Mouse (Mus musculus): ENCODE data around the gene Sec16a.

The Sec16a gene

DNA sequence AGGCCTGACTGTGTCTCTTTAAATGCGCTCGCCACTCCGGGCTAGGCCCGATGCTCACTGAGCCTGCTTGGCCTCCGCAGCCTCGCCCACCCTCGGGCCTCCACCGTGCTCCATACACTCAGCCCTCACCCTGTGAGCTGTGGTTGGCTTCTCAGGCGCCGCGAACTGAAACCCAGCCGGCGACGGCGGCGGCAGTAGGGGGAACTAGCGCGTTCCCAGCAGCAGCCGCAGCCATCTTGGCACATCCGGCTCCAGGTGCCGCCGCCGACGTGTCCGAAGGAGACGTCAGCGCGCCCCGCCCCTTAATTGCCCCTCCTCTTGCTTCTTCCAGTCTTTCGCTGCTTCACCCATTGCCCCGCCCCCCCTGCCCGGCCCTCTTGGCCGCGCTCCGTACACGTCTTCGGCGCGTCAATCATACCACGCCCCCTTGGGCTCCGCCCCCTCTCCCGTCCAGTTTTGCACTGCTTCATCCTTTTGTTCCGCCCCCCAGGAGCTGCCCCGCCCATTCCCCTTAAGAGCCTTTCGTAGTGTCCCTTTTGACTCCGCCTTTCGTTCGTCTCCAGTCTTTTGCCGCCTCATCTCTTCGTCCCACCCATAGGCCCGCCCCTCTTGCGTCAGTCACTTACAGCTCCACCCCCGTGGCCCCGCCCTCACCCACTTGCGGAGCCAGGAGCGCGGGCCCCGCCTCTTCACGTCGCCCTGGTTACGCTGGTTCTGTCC lies at the start of gene Sec16a:
TSS of gene Sec16a (minus strand) at position 271 of the 720 bp plus-strand sequence.
- in situ Hi-C loops (cut with MboI; ENCODE audit: low pct_unique_long_range_greater_than_20kb in 1 of 2, low sequenced_read_pairs in 2 of 2, unreplicated experiment in 1 of 2): loop anchor here in 1 of 2 experiments (5.0 kb wide), 1 partner anchor 117 kb away; no protein-coding TSS in a partner anchor

DNA sequence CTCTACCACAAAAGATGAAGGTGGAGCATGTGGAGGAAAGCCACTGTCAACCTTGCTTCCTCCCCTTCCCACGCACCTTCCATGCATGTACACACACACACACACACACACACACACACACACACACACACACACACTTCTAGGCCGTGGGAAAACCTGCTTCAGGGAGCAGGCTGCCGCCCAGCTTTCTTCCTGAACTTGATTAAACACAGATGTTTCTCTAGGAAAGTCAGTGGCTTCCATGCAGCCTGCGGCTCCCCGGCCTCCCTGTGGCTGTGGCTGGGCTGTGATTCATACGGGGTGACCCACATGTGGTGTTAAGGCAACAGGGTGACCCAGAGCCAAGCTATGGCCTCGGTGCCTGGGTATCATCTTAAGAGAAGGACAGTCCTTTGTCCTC lies 49.4 kb upstream of the Sec16a start:
- in situ Hi-C loops (cut with MboI; ENCODE audit: low pct_unique_long_range_greater_than_20kb in 1 of 2, low sequenced_read_pairs in 2 of 2, unreplicated experiment in 1 of 2): loop anchor here in 1 of 2 experiments (5.0 kb wide), 1 partner anchor 37 kb away; no protein-coding TSS in a partner anchor

DNA sequence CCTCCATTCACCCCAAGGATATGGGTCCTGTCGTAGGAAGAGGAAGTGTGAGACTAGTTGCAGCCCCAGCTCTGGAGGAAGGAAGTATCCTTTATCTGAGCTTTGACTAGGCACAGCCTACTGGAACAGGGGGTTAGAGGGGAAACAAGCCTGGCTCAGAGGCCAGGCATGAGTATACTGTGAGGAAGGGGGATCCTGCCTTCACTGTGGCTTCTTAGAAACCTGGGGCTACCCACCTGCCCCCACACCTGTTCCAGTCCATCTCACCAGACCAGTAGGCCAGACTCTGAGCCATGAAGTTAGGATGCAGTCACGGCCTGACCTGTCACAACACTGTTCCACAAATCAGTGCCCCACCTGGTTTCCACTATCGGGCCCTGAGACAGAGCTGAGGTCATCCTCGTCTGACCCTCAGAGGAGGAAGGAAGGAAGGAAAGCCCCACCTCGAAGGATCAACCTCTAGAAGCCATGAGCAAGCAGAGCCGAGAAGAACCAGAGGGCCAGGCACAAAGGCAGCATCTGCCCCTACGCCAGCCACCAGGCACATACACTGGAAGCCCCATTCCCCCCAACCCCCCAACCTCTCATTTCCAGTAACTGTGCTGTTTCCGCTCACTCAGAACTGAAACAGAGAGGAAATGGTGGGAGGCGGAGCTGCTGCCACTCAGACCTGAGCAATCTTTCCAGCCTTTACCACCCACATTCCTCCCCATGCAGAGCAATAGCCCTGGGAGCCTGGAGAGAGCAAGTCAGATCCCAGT lies 48.2 kb upstream of the Sec16a start:
- in situ Hi-C loops (cut with MboI; ENCODE audit: low pct_unique_long_range_greater_than_20kb in 1 of 2, low sequenced_read_pairs in 2 of 2, unreplicated experiment in 1 of 2): loop anchor here in 1 of 2 experiments (5.0 kb wide), 1 partner anchor 36 kb away; no protein-coding TSS in a partner anchor

DNA sequence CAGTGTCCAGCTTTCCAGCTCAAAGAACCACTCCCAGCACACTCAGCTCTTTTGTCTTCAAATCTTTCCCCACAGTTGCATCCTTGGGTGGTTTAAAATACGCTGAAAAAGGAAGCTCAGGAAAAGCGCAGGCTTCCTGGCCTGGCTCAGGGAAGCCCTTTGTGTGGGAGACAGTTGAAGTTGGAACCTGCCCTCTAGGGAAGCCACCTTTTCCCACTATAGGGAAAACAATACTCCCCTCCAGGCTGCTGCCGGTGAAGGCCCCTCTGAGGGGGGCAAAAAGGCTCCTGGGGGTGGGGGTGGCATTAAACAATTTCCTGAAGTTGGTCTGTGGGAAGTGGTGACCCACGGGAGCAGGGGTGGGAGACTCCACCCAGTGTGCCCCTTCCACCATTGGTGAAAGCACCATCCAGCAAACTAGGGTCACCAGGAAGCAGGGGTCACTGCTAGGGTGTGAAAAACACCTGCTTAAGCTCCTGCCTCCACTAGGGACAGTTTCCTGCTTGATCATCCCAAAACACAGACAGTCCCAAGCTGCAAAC lies 45.8 kb upstream of the Sec16a start:
- in situ Hi-C loops (cut with MboI; ENCODE audit: low pct_unique_long_range_greater_than_20kb in 1 of 2, low sequenced_read_pairs in 2 of 2, unreplicated experiment in 1 of 2): loop anchor here in 1 of 2 experiments (5.0 kb wide), 1 partner anchor 34 kb away; no protein-coding TSS in a partner anchor

DNA sequence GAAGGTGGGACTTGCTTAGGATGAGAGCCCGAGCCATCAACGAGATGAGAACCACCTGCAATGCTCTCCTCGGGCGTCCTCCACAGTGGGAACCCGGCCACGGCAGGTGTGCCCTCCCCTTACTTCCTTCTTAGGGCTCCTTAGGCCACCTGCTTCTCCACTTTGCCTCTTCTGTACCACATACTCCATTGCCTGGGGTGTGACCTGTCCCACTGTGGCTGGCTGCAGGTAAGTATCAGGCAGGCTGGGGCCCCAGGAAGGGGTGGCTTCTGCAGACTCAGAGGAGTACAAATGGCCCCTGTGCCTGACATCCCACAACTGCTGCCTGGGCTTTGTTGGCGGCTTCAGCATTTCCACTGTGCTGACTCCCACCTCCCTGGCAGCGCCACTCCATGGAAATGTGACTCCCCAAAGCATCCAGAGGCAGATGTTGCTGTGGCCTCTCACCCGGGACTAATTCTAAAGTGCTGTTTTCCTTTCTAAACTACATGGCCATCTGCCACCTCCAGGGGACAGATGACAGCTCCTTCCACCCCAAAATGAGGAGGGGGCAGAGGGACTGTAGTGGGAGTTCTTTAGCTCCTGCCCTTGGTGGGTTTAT lies 43.6 kb upstream of the Sec16a start:
- in situ Hi-C loops (cut with MboI; ENCODE audit: low pct_unique_long_range_greater_than_20kb in 1 of 2, low sequenced_read_pairs in 2 of 2, unreplicated experiment in 1 of 2): no loop called here

DNA sequence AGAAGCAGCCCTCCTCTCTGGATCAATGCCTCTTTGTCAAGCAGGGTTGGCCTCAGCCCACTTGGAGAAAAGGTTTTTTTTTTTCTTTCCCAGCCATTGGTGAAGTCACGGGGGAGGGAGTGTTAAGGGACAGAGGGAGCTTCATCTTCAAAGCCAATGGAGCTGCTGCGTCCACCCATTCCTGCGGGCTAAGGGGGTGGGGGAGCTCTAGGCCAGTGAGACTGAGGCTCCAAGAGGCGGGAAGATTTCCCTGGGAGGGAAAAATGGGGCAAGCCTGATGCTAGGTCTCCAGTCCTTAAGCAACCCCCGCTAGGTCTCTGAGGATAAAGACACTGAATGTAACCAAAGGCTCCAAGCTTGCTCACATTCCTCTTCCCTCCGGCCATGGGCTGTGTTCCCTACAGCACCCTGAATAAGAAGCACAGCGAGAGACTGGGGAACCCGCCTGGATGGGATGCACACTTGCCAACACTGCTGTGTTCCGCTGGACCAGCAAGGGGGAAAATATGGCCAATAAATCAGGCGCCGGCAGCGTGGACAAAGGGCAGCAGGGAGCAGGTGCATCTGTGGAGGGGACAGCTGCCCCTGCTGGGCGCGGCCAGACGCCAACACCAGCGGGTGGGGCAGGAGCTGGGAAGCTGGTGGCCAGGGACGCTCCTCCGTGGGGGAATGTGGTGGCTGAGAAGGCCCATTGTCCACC lies 42.5 kb upstream of the Sec16a start:
- in situ Hi-C loops (cut with MboI; ENCODE audit: low pct_unique_long_range_greater_than_20kb in 1 of 2, low sequenced_read_pairs in 2 of 2, unreplicated experiment in 1 of 2): no loop called here

DNA sequence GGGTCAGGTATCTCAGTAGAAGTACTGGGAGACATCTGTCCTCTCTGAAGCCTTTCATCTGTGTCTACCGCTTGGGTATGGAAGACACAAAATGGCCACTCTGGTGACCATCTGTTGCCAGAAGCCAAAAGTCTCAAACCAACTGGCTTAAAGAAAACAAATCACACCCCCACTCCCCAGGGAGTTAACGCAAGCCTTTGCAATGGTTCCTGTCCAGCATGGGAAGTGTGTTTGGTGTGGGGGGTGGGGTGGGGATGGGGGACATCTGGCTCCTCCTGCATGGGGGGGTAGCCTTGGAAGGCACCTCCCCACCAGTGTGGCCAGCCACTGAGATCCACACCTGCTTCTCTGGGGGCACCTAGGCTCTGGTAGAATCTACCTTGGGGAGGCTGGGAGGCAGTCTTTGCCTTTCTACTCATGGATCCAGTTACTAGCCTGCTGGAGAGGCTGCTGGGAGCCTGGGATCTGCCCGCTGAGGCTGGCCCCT lies 41.9 kb upstream of the Sec16a start:
- in situ Hi-C loops (cut with MboI; ENCODE audit: low pct_unique_long_range_greater_than_20kb in 1 of 2, low sequenced_read_pairs in 2 of 2, unreplicated experiment in 1 of 2): no loop called here

DNA sequence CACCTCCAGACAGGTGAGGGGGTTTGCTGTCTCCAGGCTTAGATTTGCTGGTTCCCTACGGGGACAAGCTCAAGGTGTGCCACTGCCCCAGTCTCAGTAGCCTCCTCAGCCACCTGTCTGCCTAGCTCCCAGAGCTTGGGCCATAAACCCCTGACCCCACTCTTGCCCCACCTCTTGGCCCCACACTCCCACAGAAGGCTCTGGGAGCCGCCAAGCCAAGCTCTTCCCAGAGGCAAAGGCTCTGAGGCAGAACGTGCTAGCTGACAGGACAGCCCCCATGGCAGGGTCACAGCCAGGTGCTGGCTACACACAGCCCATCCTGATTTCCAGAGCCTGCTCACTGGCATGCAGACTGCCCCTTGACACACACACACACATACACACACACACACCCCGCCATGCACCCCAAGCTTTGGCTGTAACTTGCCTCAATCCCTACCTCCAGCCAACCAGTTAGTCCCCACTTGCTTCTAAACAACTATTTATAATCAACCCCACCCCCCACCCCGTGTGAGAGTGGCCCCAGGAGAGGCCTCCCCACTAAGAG lies 41.3 kb upstream of the Sec16a start:
- in situ Hi-C loops (cut with MboI; ENCODE audit: low pct_unique_long_range_greater_than_20kb in 1 of 2, low sequenced_read_pairs in 2 of 2, unreplicated experiment in 1 of 2): no loop called here

DNA sequence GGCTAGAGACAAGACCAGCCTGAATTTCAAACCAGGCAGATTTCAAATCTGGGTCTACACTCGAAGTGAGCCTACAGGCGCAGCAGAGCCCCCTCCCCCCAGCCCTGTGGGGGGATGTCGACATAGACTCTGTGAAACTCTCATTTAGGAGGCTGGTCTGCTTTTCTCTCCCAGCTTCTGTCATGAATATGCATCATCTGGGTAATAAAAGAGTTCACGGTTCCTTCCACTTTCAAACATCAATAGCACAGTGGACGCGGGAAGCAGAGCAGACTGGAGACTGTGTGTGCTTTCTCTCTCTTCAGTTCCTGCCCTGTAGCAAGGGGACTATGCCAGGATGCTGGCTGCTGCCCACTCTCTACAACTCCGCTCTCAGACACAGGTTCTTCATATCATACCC lies 40.7 kb upstream of the Sec16a start:
- in situ Hi-C loops (cut with MboI; ENCODE audit: low pct_unique_long_range_greater_than_20kb in 1 of 2, low sequenced_read_pairs in 2 of 2, unreplicated experiment in 1 of 2): no loop called here

DNA sequence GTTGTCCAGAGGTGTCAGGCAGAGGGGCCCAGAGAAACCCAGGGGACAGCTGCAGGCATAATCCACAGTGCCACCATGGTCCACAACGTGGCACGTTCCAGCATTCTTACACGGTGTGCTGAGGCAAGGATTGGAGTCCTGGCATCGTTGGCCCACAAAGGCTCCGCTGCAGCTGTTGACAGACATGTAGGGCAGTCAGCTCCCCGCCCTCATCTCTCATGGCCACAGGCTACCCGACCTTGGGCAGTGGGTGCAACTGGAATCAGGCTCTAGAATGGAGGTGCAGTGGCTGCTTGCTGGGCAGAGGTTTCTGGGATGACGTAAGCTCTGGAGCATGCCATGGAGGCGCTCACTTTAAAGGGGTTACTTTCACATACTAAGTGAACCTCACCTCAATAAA lies 40.3 kb upstream of the Sec16a start:
- in situ Hi-C loops (cut with MboI; ENCODE audit: low pct_unique_long_range_greater_than_20kb in 1 of 2, low sequenced_read_pairs in 2 of 2, unreplicated experiment in 1 of 2): no loop called here

DNA sequence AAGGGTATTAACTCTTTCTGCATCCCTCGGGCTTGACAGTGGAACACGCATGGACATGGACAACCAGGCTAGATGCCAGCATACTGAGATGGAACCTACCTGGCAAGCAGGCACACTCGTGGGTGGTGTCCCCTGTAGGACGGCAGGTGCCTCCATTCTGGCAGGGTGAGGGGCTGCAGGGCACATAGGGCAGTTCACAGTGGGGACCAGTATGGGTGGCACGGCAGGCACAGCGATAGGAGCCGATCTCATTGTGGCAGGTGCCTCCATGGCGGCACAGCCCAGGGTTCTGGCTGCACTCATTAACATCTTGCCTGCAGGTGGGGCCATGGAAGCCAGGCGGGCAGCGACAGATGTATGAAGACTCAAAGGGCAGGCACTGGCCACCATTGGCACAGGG lies 39.2 kb upstream of the Sec16a start:
- in situ Hi-C loops (cut with MboI; ENCODE audit: low pct_unique_long_range_greater_than_20kb in 1 of 2, low sequenced_read_pairs in 2 of 2, unreplicated experiment in 1 of 2): no loop called here

DNA sequence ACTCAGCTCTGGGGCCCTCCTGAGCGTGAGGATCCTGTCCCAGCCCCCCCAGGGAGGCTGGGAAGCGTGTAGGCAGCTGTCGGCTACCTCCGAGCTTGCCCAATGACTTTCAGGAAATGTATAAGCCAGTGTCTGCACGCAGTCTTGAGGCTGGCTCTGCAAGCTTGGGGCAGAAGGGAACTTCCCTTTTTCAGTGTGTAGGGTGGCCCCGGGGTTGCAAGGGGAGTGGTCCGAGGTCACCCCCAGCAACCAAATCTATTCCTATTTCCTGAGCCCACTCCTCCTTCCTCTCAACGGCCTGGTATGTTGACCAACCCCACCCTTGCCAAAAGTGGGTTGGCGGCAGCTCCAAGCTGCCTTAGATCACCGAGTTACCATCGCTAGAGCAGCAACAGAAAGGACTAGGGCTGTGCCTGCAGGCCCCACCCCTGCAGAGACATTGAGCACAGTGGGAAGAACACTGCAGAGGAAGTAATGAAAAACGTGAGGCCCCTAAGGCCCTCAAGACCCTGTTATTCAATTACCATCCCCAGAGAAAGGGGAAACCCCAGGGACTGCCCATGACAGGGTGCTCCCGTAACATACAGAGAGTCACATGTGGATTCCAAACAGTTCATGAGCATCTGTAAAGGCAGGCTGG lies 38.3 kb upstream of the Sec16a start:
- in situ Hi-C loops (cut with MboI; ENCODE audit: low pct_unique_long_range_greater_than_20kb in 1 of 2, low sequenced_read_pairs in 2 of 2, unreplicated experiment in 1 of 2): no loop called here

DNA sequence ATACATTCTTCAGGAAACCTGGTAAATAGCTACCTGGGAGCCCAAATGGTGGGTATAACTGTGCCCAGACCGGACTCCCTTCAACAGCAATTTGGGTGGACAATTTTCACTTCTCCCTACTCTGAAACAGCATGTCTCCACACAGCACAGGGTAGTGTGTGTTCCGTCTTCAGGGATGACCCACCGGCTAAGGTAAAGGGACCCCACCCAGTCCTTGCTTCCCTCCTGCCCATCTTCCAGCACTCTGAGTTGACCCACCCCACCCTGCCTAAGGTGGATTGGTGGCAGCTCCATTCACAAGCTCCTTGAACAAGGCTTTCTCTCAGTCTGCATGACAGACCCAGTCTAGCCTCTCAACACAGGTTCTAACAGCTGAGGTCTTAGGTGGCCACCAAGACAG lies 37.8 kb upstream of the Sec16a start:
- in situ Hi-C loops (cut with MboI; ENCODE audit: low pct_unique_long_range_greater_than_20kb in 1 of 2, low sequenced_read_pairs in 2 of 2, unreplicated experiment in 1 of 2): no loop called here

DNA sequence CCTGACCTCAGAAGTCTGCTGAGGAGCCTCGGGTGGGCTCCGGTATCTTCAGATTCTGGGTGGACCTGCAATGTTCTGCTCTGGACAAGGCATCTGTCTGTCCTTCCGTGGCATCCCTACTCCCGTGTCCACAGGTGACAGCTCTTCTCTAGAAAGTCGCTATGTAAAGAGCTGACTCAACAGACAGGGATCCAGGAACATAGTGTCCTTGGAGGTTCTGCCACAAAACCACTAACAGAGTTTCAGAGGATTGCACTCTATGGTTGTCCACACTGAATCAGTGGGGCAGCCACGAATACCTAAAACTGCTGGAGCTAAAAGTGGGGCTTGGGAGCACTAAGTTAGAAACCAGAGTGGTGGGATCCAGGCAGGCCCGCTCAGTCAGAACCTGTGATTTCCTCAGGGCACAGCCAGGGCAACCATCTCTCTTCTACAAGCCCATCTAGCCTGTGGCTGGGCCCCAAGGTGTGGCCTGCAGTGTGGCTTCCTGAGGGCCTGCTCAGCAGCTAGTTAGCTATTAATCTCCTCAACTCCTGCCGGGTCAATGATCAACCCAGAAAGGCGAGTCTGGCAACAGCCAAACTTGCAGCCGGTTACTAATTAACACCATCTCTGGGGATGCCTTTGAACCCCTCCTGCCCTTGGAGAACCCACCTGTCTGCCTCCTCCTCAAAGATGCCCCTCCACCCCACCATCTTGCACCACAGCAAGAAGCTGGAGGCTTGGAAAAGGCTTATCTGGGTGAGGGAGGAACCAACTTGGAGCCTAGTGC lies 36.9 kb upstream of the Sec16a start:
- in situ Hi-C loops (cut with MboI; ENCODE audit: low pct_unique_long_range_greater_than_20kb in 1 of 2, low sequenced_read_pairs in 2 of 2, unreplicated experiment in 1 of 2): no loop called here

DNA sequence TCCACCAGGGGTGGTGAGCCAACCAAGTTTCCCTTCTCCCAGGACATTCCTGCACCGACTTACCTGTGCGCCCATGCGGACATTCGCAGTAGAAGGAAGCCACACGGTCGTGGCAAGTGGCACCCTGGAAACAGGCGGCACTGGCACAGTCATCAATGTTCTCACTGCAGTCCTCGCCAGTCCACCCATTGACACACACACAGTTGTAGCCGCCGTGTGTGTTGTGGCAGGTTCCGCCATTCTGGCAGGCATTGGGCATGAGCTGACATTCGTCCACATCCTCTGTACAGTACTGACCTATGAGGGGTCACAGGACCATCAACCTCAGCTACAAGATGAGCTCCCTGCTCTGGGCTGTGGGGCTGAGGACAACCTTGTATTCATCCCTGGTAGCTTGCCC lies 35.9 kb upstream of the Sec16a start:
- in situ Hi-C loops (cut with MboI; ENCODE audit: low pct_unique_long_range_greater_than_20kb in 1 of 2, low sequenced_read_pairs in 2 of 2, unreplicated experiment in 1 of 2): no loop called here

DNA sequence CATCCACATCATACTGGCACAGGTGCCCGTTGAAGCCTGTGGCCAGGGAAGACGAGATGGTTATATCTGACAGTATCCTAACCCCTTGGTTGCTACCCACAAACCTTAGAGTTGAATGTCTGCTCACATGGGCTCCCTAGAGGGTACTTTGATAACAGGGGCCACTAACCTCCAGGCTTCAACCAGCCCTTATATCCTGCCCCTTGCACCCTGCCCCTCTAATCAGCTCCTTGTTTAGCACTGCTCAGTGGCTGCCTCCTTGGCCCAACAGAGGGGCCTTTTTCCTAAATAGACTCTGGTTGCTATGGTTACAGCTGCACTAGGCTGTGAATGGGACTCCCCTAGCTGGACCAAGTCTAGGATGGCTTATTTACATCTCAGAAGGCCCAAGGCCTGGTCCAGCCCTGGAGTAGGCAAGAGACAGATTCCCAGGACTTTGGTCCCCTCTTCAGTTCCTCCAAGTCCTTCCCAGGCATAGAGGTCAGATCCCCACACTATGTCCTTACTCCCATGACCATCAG lies 33.7 kb upstream of the Sec16a start:
- in situ Hi-C loops (cut with MboI; ENCODE audit: low pct_unique_long_range_greater_than_20kb in 1 of 2, low sequenced_read_pairs in 2 of 2, unreplicated experiment in 1 of 2): no loop called here

DNA sequence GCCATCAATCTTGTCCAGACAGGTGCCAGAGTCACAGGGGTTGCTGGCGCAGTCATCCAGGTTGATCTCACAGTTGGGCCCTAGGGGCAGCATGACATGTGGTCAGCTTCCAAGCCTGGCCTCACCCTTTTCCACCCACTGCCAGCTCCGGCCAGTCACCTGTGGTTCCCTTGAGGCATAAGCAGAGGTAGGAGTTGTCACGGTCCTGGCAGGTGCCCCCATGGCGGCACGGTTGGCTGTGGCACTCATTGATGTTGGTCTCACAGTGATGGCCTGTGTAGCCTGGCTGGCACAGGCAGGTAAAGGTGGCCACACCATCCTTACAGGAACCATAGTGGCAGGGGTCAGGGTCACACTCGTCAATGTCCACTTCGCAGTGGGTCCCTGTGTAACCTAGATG lies 32.9 kb upstream of the Sec16a start:
- in situ Hi-C loops (cut with MboI; ENCODE audit: low pct_unique_long_range_greater_than_20kb in 1 of 2, low sequenced_read_pairs in 2 of 2, unreplicated experiment in 1 of 2): no loop called here
